Mouse (Mus musculus): ENCODE results near the gene Nup43. TPM values are rescaled to one million over a fixed set of nuclear protein-coding genes. Genes with fewer than 3 reads are reported as not detected.

Gene Nup43
- total RNA-seq, 4 experiments from 2014 or later: 10.8 to 12.1 (median 11.6) TPM

- DNase-seq: no peak
These were observed 19.6 kb downstream of the Nup43 start for GRCm38 (mm10) chr10:7686902-7687301.

- no peak for DNase-seq
These were observed 28.0 kb downstream of the Nup43 start for GRCm38 (mm10) chr10:7695286-7695685.

- DNase-seq: no peak
These were observed 32.8 kb downstream of the Nup43 start for GRCm38 (mm10) chr10:7700120-7700519.

- DNase-seq: no peak
These were observed 35.3 kb downstream of the Nup43 start for GRCm38 (mm10) chr10:7702586-7702985.

GRCm38 (mm10) chr10:7710121-7710520 lies 42.8 kb downstream of the Nup43 start:
- no peak for DNase-seq

- no peak for DNase-seq
These were observed 45.2 kb downstream of the Nup43 start for GRCm38 (mm10) chr10:7712506-7712905.

GRCm38 (mm10) chr10:7715056-7715455 lies 47.8 kb downstream of the Nup43 start:
- DNase-seq: no peak

- DNase-seq: peak; percentile 92
These were observed 58.6 kb downstream of the Nup43 start, which contains the start of gene Katna1 for GRCm38 (mm10) chr10:7725751-7726500. Gene Katna1 (plus strand): TSS chr10:7726000.

- DNase-seq: no peak
These were observed 59.2 kb downstream of the Nup43 start for GRCm38 (mm10) chr10:7726501-7726812.

- no peak for DNase-seq
These were observed 59.7 kb downstream of the Nup43 start for GRCm38 (mm10) chr10:7727011-7727410.

Other genes with a start within 250 kb of the Nup43 start
- 1 to 10 TPM; 4.7 to 7.1 (median 6.9) TPM for gene Ulbp1, start 193.9 kb upstream of the Nup43 start, total RNA-seq (2022)
- gene Lrp11, start 77.7 kb upstream of the Nup43 start, total RNA-seq (2022): 10 to 100 TPM; 25.7 to 36.3 (median 29.4) TPM
- 10 to 100 TPM; 76.6 to 89.1 (median 83.4) TPM for gene Pcmt1, start 13.6 kb downstream of the Nup43 start, total RNA-seq (2022)
- 10 to 100 TPM; 47.9 to 54.8 (median 53.3) TPM for gene Lats1, start 13.7 kb downstream of the Nup43 start, total RNA-seq (2022)
- gene Katna1, start 58.5 kb downstream of the Nup43 start, total RNA-seq (2022): 10 to 100 TPM; 32.4 to 35.4 (median 32.6) TPM
- gene Ginm1, start 125.3 kb downstream of the Nup43 start, total RNA-seq (2022): 100 to 1,000 TPM; 159 to 252 (median 205) TPM
- gene Ppil4, start 125.4 kb downstream of the Nup43 start, total RNA-seq (2022): 10 to 100 TPM; 22.4 to 34.8 (median 27.5) TPM
- under 1 TPM; 0.24 to 0.95 (median 0.58) TPM for gene Zc3h12d, start 165.0 kb downstream of the Nup43 start, total RNA-seq (2022)

Measured in adrenal gland, adult 8-10 months (tissue).